Mouse (Mus musculus) cerebellum, adult 8-10 months (tissue): ENCODE measurements around the gene Camk2d.

Experiments used
- DNase-seq: peaks from one replicate; pipeline ENCODE4 v3.0.0; 2022

Camk2d gene

GRCm38 (mm10) chr3:126596086-126596485 is at the start of gene Camk2d:
TSS of gene Camk2d (plus strand) at chr3:126596302.
- DNase-seq: peak; percentile 94

DNA sequence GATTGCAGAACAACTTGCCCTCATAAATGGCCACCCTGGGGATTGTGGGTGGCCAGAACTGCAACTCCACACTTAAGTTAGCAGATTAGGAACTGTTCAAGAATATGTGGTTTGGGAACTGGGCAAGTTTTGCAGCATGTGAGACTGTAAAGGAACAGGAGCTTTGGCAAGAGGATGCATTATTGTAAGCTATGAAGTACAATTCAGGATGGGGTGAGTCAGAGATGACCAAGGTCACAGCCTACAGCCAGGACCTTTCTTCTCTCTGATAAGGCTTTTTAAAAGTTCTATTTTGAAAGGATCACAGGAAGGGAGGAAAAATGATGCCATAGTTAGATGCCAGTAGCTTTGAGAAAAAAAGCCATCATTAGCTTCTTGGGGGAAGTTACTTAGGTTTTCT is 48.2 kb upstream of the Camk2d start:
- no peak for DNase-seq

GRCm38 (mm10) chr3:126563646-126564045 is 32.5 kb upstream of the Camk2d start:
- DNase-seq: peak; percentile 1

GRCm38 (mm10) chr3:126570628-126571027 is 25.5 kb upstream of the Camk2d start:
- DNase-seq: no peak

DNA sequence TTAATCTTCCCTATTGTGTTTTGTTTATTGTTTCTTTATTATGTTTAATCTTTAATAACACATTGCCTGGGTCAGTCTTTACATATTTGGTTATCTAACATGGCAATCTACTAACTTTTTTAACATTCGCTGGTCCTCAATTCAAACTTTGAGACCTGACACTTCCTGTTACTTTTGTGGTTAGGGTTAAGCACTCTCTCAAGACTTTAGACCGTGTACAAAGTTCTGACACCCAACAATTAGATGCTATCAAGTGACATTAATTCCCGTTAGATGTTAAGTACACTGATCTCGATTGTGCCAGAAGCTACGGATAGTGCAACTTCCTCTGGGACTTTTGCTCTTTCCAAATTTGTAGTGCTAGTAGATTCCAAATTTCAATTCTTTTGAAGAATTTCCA is 23.2 kb upstream of the Camk2d start:
- no peak for DNase-seq

GRCm38 (mm10) chr3:126575927-126576326 is 20.2 kb upstream of the Camk2d start:
- no peak for DNase-seq

GRCm38 (mm10) chr3:126586134-126586533 is 10.0 kb upstream of the Camk2d start:
- no peak for DNase-seq

GRCm38 (mm10) chr3:126587477-126587876 is 8.6 kb upstream of the Camk2d start:
- no peak for DNase-seq

- DNase-seq: no peak
Measured at GRCm38 (mm10) chr3:126589556-126589955, 6.5 kb upstream of the Camk2d start.

DNA sequence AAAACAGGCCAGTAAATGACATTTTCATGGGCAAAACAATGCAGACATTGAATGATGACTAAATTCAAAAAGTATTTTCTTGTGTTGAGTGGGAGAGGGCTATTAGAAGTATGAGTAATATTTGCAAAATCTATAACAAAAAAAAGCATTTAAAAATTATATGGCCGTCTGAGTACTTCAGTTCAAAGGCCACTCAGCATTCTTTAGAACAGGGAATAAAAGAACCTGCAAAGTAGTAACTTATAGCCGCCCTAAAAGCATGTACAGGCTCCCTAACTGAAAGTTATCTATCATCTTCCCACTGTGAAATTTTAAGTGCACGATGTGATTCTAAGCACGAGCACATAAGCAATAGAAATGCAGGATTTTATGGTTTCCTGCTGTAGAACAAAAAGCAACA is 646 bp upstream of the Camk2d start:
- no peak for DNase-seq

DNA sequence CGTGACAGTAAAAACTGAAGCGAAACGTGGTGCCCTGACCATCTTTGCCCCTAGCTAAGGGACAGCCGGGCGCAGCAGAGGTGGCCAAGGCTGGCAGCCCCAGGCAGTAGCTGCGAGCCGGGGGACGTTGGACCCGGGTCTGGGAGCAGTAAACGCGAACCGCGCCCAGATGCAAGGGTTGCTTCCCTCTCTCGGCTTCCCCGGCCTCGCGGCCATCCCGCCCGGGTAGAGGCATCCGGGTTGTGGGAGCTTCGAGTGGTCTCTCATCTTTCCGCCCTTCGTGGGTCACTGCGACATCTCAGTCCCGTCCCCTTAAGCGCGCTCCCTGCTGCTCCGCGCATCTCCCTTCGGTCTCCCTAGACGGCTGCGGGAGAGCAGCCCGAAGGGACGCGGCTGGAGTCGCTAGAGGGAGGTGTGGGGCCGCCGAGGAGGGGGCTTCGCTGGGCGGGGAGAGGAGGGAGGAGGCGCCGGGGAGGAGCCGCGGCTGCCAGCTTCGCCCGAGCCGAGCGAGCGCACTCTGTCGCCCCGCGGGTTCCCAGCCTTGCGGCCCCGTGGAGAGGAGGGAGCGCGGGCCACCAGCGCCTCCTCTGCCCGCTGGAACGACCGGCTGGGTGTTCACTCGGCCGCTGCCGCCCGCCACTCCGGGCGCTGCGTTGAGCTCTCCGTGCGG is 524 bp downstream of the Camk2d start:
- peak; percentile 78 for DNase-seq

DNA sequence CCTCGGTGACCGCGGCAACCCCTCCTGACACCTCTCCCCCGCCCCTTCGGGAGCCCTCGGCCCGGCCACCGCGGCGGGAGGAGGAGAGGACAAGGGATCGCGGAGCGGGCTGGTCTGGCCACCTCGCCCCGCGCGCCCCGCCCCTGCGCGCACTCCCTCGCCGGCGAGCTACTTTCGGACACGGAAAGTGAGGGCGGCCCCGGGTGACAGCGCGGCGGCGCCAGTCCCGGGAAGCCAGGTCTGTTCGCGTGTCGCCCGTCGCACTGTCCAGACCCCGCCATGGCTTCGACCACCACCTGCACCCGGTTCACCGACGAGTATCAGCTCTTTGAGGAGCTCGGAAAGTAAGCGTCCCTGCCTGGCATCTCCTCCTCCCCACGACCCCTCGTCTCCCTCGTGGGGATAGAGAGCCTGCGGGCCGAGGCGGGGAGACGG is 1.1 kb downstream of the Camk2d start:
- peak; percentile 81 for DNase-seq

DNA sequence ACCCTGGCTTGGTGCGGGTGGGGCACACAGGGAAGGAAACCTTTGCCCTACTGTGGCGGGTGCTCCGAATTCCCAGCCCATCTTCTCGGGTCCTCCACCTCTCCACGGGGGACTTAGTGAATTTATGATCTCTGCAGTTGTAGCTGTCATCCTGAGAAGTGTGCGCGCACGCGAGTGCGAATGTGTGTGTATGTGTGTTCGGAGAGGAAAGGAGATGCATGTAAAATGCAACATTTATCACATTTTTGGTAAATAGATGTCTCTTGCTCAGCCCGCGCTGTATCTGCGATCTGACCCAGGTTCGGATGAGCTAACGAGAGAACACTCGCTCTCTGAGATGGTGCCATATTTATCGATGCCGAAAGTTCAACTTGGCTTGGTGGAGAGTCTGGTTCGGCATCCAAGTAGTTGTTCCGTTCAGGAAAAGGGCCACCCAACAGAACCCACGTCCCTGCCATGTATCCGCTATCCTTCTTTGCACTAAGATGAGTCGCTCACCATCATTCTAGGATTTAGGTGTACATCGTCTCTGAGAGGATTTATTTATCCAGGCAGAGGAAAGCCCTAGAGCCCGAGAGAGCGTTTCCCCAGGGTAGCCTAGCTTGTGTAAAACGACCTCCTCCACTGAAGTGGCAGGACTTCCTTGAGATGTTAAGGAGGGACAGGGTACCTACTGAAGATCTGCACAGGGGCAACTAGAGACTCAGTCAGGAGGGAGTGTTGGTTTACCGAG is 1.7 kb downstream of the Camk2d start:
- DNase-seq: peak; percentile 33

- no peak for DNase-seq
Measured at GRCm38 (mm10) chr3:126598329-126598676, 2.2 kb downstream of the Camk2d start.

- no peak for DNase-seq
Measured at GRCm38 (mm10) chr3:126598881-126599280, 2.8 kb downstream of the Camk2d start.

DNA sequence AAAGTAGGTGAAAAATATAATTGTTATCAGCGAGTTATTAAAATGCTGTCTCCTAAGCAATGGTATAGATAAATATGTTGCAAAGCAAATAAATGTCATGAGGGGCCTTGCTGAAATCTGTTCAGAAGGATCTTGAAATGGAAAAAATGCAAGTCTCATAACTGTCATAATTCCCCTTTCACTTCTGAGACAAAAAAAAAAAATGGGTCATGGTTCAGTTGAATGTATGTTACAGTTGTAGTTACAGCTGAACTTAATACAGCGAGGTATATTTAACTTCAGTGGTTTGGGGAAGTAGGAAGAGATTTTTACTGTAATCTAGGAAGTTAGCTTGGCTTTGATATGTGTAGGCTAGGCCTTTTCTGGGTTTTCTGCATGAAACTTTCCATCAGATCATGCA is 3.2 kb downstream of the Camk2d start:
- DNase-seq: no peak

DNA sequence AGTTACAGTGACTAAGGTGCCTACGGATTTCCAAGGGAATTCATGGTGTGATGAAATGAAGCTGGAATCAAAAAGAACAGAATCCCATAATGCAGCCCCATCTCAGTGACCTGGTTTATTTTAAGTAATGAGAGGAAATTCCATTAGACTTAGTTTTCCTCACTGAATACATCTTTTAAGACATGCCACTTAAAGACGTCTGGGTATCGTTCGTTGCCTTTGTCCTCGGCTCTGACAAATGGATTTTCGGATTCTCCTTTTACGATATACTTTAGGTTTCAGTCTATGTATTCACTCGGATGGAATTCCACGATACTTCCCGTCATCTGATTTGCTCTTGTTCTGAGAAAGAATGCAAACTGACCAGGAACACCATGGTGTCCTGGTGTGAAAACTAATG is 3.8 kb downstream of the Camk2d start:
- no peak for DNase-seq

DNA sequence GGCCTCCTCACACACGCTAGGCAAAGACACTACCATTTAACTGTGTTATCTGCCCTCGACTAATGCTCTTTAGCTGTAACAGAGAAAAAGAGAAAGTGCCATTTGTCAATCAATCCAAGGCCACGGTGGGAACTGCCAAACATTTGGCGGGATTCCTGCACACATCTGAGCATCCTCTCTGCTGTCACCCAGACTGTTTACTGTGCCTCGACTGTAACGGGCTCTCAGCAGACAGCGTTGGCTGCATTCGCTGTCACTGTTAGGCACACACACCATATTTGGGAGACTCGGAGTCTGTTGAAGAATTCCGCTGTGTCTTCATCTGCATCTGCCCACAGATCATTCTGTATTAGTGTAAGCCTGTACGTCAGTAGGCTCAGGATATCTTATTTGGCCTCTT is 6.7 kb downstream of the Camk2d start:
- no peak for DNase-seq

GRCm38 (mm10) chr3:126604656-126605434 is 8.7 kb downstream of the Camk2d start:
- no peak for DNase-seq

DNA sequence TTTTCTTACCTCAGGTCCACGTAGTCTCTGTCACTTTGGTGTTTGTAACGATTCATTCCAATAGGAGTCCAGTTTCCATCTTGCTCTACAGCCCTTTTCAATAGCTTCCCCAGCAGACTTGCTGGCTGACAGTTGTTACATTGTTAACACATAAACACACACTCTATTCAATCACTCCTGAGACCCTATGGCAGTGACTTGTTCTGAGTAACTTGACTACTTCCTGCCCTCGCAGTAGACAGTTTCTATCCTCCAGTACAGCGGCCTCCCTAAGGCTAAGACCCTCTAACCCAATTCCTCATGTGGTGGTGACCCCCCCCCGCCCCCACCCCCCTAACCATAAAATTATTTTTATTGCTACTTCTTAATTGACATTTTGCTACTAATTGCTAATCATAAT is 13.2 kb downstream of the Camk2d start:
- no peak for DNase-seq

- DNase-seq: no peak
Measured at GRCm38 (mm10) chr3:126609795-126610451, 13.8 kb downstream of the Camk2d start.

GRCm38 (mm10) chr3:126611624-126612023 is 15.5 kb downstream of the Camk2d start:
- no peak for DNase-seq

- no peak for DNase-seq
Measured at GRCm38 (mm10) chr3:126612748-126613509, 16.8 kb downstream of the Camk2d start.
